Mouse (Mus musculus) bone marrow, adult 2 months (tissue): ENCODE results near the gene Nipsnap1. TPM values are rescaled to one million over a fixed set of nuclear protein-coding genes. Genes with fewer than 3 reads are reported as not detected.

Source experiments
- H3K27ac ChIP-seq: fragments of 200-500 bp; 2 replicates; pipeline ENCODE4 v1.5.1; 2012; ENCODE audit warnings: low read depth, mild to moderate bottlenecking, control low read depth, inconsistent platforms, low read length; ENCODE audit not compliant: control insufficient read depth, poor library complexity, insufficient read depth
- H3K4me1 ChIP-seq: fragments of 200-500 bp; 2 replicates; pipeline ENCODE4 v1.6.1; 2011; ENCODE audit warnings: low read length; ENCODE audit not compliant: control insufficient read depth, insufficient read depth
- H3K4me3 ChIP-seq: fragments of 200-500 bp; replicated peaks from 2 replicates; pipeline ENCODE3; 2011; ENCODE audit warnings: mild to moderate bottlenecking, low read depth, low read length, control low read depth; ENCODE audit not compliant: control insufficient read depth
- CTCF ChIP-seq: fragments of 200-500 bp; IDR thresholded peaks from 2 replicates; pipeline ENCODE4 v1.5.1; 2011; ENCODE audit warnings: low read length, control low read depth; ENCODE audit not compliant: control insufficient read depth, insufficient read depth
- POLR2A ChIP-seq: fragments of 200-500 bp; IDR thresholded peaks from 2 replicates; pipeline ENCODE4 v1.6.1; 2011; ENCODE audit warnings: low read depth, mild to moderate bottlenecking, control low read depth, low read length, borderline replicate concordance; ENCODE audit not compliant: control insufficient read depth
- WGBS: fragments of 180-500 bp; shearing (Covaris S2); methylation state at CpG from one replicate; pipeline ENCODE4 v1.1.7; 2018; 5-methylcytosine and 5-hydroxymethylcytosine counted together
- polyA plus RNA-seq: library from polyadenylated mRNA; stranded (reverse); fragments of >200 nt; gene quantifications from 2 replicates; pipeline ENCODE4 v1.2.4, GENCODE M21; 2011; ENCODE audit warnings: low replicate concordance; ENCODE audit not compliant: missing spikeins, insufficient read depth, insufficient read length

Nipsnap1 gene
- polyA plus RNA-seq, 1 experiment = 11.5 TPM

DNA sequence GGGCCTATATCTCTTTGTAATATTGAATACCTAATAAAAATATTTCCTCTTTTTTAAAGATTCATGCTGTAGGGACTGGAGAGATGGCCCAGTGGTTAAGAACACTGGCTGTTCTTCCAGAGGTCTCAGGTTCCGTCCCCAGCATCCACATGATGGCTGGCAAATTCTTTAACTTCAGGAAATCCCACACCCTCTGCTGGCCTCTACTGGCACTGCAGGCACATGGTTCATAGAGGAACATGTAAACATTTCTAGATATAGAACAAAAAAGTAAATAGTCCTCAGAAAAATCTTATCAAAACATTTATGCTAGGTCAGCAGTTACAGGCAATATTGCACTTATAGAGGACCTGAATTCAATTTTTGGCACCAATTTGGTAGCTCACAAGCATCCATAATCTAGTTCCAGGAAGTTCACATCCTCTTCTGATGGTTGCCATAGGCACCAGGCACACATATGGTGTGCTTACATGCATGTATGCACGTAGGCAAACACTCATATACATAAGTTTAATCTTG lies 11.7 kb downstream of the Nipsnap1 start:
- peak; percentile 50 for TF ChIP-seq CTCF
- TF ChIP-seq POLR2A = no peak
- 47% methylated on average over 2 of the region's 2 CpGs for WGBS
- H3K27ac ChIP-seq = no peak overlapping the region
- H3K4me1 ChIP-seq = no peaks in the 10 kb centered on the region
- no peak overlapping the region for H3K4me3 ChIP-seq

GRCm38 (mm10) chr11:4886987-4887386 lies 13.2 kb downstream of the Nipsnap1 start:
- no peak for TF ChIP-seq CTCF
- no peak for TF ChIP-seq POLR2A
- no peak overlapping the region for H3K27ac ChIP-seq
- WGBS = 89% methylated on average over 3 of the region's 3 CpGs
- no peaks in the 10 kb centered on the region for H3K4me1 ChIP-seq
- no peak overlapping the region for H3K4me3 ChIP-seq

DNA sequence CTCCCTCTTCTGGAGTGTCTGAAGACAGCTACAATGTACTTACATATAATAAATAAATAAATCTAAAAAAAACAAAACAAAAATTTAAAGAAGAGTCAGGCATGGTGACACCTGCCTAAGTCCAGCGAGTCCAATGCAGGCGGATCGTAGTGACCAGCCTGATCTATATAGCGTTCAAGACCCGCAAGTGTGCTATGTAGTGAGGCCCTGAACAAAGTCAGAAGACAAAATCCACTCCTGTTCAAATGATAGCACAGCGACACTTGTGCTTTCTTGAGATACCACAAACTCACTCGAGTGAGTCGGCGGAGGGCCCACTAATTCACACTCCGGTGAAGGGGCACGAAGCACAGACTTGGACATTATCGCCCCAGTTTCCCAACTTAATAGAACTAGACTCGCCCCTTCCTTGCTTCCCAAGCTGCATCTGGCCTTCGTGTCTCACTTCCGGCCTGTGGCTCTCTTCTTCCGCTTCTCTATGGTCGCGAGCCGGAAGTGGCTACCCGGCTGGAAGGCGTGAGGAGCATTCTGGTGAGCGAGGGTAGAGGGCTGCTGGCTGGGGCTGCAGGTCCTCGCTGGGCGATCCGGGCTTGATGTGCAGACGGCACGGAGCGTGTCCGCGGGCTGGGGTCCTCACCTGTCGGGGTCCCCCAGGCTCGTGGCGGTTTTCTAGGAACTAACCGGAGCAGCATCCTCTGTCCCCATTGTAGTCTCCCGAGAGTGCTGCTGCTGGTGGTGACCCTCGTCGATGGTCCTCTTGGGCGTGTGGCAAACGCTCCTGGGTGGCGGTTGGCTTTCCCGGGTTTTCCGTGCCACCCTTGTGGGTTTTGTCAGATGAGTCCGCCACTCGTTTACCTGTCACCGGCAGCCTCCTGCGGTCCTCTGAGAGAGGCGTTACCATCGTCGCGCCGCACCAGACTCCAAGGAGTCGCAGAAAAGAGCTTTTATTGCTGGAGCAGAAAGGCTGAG lies 21.4 kb downstream of the Nipsnap1 start, which contains the start of gene Thoc5:
Thoc5 (plus strand) TSS at position 473 of the 969 bp plus-strand sequence.
- TF ChIP-seq POLR2A = peak; percentile 77; the same call in 1 of the 2 replicates
- no peak for TF ChIP-seq CTCF
- peaks cover 1% of the 10 kb centered on the region; the same call in 1 of the 2 replicates for H3K4me1 ChIP-seq
- H3K27ac ChIP-seq = peak within 1 kb of the TSS; percentile 70
- H3K4me3 ChIP-seq = peak within 1 kb of the TSS; percentile 88
- 1% methylated on average over 52 of the region's 52 CpGs for WGBS

DNA sequence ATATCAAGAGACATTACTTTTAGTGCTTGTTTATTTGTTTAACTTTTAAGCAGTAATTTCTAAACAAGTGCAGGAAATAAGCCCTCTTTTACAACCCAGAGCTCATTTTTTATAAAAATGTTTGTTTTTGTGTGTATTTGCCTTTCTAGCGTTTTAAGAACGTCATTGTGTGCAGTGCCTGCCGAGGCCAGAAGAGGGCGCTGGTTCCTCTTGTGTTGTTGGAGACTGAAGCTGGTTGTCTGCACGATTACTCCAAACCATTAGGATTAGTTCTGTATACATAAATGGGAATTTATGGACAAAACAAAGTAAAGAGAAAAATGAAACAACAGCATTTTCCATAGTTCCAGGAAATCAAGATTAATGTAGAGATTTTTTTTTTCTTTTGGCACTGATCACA lies 26.7 kb downstream of the Nipsnap1 start:
- peaks cover 1% of the 10 kb centered on the region; the same call in 1 of the 2 replicates for H3K4me1 ChIP-seq
- no peak for TF ChIP-seq POLR2A
- peak; percentile 58 for TF ChIP-seq CTCF
- no peak overlapping the region for H3K4me3 ChIP-seq
- WGBS = 75% methylated on average over 5 of the region's 5 CpGs
- no peak overlapping the region for H3K27ac ChIP-seq

- no peak for TF ChIP-seq POLR2A
- no peak for TF ChIP-seq CTCF
- 88% methylated on average over 6 of the region's 6 CpGs for WGBS
- Histone ChIP-seq H3K4me3 (no peak overlapping the region), H3K4me1 (no peaks in the 10 kb centered on the region), H3K27ac (no peak overlapping the region)
Observed at GRCm38 (mm10) chr11:4901956-4902355, 28.2 kb downstream of the Nipsnap1 start.

DNA sequence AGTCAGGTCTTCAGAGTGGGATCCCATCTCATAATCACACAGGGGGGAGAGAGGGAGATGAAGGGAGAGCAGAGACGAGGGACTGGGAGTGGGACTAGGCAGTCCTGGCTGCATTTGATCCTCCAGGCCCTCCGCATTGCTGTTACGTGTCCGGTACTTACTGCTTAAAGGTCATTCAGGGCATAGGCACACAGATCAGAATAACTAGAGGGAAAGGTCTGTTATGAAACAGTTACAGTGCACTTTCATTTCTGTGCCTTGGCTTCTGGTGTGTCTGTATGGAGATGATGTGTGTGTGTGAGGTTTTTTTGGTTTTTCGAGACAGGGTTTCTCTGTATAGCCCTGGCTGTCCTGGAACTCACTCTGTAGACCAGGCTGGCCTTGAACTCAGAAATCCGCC lies 32.5 kb downstream of the Nipsnap1 start:
- H3K27ac ChIP-seq = no peak overlapping the region
- no peak overlapping the region for H3K4me3 ChIP-seq
- H3K4me1 ChIP-seq = no peaks in the 10 kb centered on the region
- TF ChIP-seq CTCF (no peak), POLR2A (no peak)
- WGBS = 91% methylated on average over 6 of the region's 6 CpGs

- TF ChIP-seq CTCF (peak; percentile 68), POLR2A (no peak)
- 35% methylated on average over 1 of the region's 1 CpGs for WGBS
- Histone ChIP-seq H3K4me1 (no peaks in the 10 kb centered on the region), H3K4me3 (no peak overlapping the region), H3K27ac (no peak overlapping the region)
Observed at GRCm38 (mm10) chr11:4916068-4916467, 42.3 kb downstream of the Nipsnap1 start.

- no peaks in the 10 kb centered on the region for H3K4me1 ChIP-seq
- TF ChIP-seq CTCF (no peak), POLR2A (no peak)
- H3K4me3 ChIP-seq = no peak overlapping the region
- WGBS = 83% methylated on average over 2 of the region's 2 CpGs
- H3K27ac ChIP-seq = no peak overlapping the region
Observed at GRCm38 (mm10) chr11:4921281-4921680, 47.5 kb downstream of the Nipsnap1 start.
